Mouse (Mus musculus) gastrocnemius, postnatal 14 days (tissue): ENCODE measurements at regions not wholly inside any gene's neighbourhood (a gene's known extent, or its start where the extent isn't known, plus 50 kb on each side); places are given as distances from the start of the nearest gene placed in this dataset.
"Not testable (repeated sequence)": the region's sequence is repeated elsewhere in the genome, so short reads cannot be mapped to it uniquely, and the experiment has no call there.

Source experiments
- DNase-seq: peaks from one replicate; pipeline ENCODE4 v3.0.0; 2021; ENCODE audit warnings: mixed read lengths
- intact Hi-C: fragments of 180-260 bp; cut with DNase I; formaldehyde crosslinking; loops from one replicate; pipeline ENCODE4 v1.15.1; 2025; ENCODE audit warnings: low total_unique reads

GRCm38 (mm10) chr1:177382596-177383190, 59.5 kb upstream of the Zbtb18 start:
- intact Hi-C loops, result no loop called here
- peak; percentile 27 for DNase-seq

GRCm38 (mm10) chr1:177382147-177382546, 60.0 kb upstream of the Zbtb18 start:
- DNase-seq, result no peak
- intact Hi-C loops, result no loop called here

GRCm38 (mm10) chr1:177378112-177378511, 64.0 kb upstream of the Zbtb18 start:
- intact Hi-C loops, result no loop called here
- DNase-seq, result no peak

DNA sequence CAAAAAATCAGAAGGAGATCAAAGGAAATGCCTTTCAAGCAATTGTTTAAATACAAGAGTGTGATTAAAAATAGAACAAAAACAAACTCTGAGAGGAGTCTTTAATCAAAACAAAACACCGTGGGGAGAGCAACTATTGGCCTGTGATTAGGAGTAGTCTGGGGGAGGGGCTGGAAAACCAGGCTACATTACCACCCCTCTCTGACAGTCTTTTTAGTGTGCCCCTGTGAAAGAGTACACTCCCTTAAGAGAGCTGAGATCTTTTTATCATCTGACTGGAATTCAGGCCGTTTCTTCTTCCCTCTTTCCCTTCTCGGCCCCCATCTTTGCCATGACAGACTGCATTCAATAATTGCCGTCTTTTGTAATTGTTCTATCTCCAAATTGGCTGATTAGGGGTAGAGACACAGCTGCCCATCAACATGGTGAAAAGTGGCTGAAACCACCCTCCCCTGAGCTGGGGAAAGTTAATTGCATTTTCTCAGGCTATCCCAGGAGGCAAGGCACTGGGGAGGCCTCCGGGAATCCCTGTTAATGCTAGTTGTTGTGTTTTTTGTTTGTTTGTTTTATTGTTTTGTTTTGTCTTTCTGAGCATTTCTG, 68.8 kb upstream of the Zbtb18 start:
- intact Hi-C loops, result no loop called here
- DNase-seq, result no peak

GRCm38 (mm10) chr1:177372066-177372465, 70.1 kb upstream of the Zbtb18 start:
- no peak for DNase-seq
- intact Hi-C loops, result no loop called here

DNA sequence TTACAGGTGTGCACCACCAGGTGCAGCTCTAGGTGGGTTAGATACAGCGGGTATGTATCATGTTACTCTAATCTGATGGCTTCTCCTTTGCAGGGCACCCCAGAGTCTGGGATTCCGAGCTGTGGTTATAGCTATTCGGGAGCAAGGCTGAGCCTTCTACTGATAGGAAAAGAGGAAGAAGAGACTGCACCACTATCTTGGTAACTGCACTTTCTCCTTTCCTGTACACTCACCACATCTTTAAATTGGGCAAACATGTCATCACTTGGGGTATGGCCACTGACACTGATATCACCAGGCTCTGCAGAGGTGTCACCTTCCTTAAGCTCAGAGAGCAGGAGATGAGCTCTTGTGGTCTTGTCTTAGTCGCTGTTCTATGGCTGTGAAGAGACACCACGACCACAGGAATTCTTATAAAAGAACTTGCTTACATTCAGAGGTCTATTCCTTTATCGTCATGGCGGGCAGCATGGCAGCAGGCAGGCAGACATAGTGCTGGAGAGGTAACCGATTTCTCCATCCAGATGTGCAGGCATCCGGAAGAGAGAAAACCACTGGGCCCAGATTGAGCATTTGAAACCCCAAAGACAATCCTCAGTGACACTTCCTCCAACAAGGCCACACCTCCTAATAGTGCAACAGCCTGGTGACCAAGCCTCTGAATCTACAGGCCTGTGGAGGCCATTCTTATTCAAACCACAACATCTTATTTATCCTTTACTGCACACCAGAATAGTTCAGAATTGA, 74.1 kb upstream of the Zbtb18 start:
- intact Hi-C loops, result no loop called here
- DNase-seq, result no peak

DNA sequence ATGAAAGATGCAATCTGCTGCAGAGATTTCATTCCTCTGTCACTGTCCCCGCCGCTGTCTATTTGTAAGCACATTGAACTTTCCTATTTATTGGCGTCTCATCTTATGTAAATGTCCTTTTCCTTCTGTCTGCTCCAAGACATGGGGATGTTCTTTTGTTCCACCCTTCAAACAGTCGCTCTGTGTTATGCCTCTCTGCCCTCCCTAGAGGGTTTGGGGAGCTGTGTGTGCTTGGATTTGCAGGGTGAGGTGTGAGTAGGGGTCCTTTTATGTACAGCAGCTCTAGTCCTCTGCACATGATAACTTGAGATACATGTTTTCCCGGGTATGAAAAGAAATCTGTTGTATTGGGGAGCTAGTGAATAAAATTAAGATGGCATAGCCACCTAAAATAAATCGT, 75.2 kb upstream of the Zbtb18 start:
- no peak for DNase-seq
- intact Hi-C loops, result no loop called here

DNA sequence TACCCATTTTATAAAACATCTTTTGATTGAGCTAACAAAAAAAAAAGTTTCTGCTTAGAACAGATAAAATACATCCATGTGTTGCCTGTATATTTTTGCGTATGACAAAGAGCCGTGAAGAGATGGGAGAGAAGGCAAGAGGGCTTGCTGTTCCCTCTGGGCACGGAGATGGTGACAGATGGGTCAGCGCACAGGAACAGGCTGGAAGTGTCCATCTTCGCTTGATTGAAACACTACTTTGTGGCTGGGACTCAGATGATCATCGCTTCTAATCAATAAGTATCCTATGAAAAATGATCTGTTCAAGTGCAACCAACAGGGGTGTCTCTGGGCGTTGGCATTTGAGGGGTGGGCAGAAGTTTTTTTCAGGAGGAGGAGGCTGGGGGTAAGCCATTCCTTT, 75.7 kb upstream of the Zbtb18 start:
- intact Hi-C loops, result no loop called here
- no peak for DNase-seq

- DNase-seq, result no peak
Observed at GRCm38 (mm10) chr1:177364355-177364754, 77.8 kb upstream of the Zbtb18 start.

DNA sequence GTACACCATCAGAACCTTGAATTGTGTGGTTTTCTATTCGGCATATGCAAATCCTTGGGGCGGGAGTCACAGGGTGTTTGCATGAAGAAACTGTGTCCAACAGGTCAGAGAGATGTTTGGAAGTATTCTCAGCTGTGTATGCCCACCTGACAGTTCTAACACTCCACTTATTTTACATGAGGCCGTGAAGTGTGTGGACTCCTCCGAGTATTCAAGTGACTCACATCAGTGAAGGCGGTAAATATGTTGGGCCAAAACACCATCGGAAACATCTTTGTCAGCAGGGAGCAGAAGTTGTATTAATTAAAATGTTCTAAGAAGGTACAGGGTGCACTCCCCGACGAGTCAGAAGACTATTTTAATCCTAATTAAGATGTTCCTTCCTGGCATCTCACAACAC, 79.8 kb upstream of the Zbtb18 start:
- DNase-seq, result no peak
- intact Hi-C loops, result no loop called here

More at GRCm38 (mm10) chr1:177364355-177364754, 77.8 kb upstream of the Zbtb18 start:
- intact Hi-C loops, result no loop called here

- intact Hi-C loops, result no loop called here
Observed at GRCm38 (mm10) chr1:177348400-177349092, 90.5 kb upstream of the Akt3 start.

DNA sequence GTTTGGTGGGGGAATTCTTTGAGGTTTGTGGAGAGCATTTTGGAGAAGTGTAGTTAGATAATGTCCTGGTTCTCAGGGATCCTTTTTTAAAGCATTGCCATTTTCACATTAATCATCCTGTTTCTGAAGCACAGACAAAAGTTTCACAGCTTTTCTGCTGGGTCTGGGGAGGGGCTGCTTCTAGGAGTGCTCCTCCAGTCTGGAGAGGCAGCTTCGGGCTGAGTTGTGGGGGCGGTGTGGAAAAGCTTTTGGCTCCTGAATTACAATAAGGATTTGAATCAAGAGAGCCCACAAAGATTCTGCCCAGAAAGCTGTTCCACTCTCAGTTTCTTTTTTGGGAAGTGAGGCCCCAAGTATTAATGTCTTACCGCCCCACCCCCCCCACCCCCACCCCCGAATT, 89.2 kb upstream of the Akt3 start:
- no peak for DNase-seq
- intact Hi-C loops, result no loop called here

More at GRCm38 (mm10) chr1:177348400-177349092, 90.5 kb upstream of the Akt3 start:
- no peak for DNase-seq

DNA sequence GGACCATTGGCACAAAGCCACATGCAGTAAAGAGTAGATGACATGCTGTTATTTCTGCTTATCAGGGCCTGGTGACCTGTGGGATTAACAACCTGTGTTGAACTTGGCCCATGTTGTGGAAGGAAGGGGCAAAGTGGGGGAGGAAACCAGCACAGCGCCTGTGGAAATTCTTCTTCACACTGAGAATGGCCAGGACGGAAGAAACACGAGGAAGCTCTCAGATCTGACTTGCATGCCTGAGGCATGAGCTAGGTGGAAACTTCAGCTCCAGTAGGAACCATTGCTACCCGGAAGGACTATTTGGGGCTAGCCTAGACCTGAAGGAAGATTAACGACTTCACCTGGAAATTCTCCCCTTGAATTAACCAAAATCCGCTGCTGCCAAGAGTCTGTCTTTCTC, 88.5 kb upstream of the Akt3 start:
- DNase-seq, result no peak
- intact Hi-C loops, result no loop called here

- intact Hi-C loops, result no loop called here
Observed at GRCm38 (mm10) chr1:177345540-177345939, 87.5 kb upstream of the Akt3 start.

DNA sequence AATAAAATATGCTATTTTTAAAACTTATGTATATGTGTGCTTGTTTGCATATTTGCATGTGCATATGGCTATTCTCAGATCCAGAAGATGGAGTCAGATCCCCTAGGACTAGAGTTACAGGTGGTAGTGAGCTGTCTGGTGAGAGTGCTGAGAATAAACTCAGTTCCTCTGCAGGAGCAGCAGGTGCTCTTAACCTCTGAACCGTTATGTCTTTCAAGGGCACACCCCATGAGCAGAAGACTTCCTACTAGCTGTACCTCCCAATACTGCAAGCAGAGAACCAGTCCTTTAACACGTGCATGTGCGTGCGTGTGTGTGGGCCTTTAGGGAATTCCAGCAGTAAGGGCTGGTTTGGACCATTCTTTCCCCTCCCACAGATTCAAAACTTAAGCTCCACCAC, 85.9 kb upstream of the Akt3 start:
- intact Hi-C loops, result no loop called here
- no peak for DNase-seq

More at GRCm38 (mm10) chr1:177345540-177345939, 87.5 kb upstream of the Akt3 start:
- DNase-seq, result no peak

DNA sequence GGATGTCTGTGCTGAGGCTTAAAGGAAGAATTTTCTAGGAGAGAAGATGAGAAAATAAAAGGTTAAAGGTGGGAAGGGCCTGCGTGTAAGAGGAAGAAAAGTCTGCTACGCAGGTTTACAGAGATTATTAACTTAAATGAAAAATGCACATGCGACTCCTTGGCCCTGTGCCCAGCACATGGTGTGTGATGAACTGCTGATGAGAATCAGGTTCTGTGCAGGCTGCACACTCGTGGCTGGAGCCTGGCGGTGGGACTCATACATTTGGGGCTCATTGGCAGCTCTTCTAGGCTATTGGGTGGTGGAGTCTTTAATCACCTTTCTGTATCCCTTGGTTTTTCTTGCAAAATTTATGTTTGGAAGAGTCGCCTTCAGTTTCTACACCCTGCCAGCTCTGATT, 85.1 kb upstream of the Akt3 start:
- DNase-seq, result no peak
- intact Hi-C loops, result no loop called here

DNA sequence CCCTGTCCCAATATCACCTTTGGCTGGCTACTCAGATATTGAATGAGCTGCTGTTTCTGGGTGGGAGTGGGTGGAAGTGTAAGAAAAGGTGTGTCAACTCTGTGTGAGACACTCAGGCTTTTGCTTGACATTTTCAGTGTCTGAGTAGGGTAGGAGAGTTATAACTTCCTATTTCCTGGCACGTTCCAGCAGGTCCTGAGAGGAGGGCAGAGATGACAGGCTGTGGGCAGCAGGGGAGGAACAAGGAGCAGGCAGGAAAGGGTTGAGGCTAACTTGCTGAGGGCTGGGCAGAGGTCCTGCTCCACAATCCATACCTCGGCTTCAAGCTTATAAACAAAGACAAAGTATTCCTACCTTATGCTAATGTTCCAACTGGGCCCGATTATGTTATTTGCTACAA, 82.2 kb upstream of the Akt3 start:
- no peak for DNase-seq
- intact Hi-C loops, result no loop called here

DNA sequence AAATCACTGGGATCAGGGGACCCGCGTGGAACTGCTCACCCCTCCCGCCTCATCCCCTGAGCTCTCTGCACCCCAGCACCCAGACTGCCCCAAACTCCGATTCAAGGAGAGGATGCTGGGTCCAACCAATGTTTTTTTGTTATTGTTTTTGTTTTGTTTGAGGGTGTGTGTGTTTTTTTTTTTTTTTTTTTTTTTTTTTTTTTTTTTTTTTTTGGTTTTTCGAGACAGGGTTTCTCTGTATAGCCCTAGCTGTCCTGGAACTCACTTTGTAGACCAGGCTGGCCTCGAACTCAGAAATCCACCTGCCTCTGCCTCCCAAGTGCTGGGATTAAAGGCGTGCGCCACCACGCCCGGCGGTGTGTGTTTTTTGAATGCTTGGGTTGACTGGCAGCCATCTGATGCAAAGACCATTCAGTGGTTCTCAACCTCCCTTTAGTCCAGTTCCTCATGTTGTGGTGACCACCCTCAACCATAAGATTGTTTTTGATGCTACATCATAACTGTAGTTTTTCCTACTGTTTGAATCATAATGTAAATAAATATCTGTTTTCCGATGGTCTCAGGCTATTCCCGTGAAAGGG, 81.3 kb upstream of the Akt3 start:
- intact Hi-C loops, DNase-seq: not testable (repeated sequence)

DNA sequence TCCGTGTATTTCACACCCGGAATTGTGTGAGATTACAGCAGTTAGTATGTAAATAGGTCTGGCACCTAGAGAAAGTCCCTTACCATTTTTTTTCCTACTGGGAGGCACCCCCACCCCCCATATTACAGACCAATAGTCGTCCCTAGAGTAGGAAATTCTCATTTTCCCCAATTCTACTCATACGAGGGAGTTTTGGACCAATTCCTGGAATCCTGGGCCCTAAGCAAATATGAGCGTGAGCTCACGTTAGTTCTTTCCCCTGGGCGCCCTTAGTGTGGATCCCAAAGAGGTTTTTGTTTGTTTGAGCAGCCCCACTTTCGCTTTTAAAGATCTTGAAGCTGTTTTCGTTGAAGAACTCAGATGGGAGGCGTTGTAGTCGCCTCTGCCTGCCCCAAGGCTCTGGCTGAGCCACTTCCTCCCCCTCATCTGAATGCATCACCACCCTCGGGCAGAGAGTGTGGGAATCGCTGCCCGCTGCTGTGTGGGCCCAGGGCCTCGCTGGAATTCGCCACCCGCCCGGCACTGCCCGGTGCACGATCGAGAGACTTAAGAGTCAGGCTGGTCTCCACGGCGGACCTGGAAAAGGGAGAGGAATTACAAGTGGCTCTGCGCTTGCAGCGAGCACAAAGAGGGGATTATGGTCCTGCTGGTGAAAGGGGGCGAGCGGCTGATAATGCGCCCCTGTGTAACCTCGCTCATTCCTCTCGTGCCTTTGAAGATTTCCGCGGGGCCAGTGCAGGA, 80.6 kb upstream of the Akt3 start:
- intact Hi-C loops, result no loop called here
- DNase-seq, result peak; percentile 42
